Mouse (Mus musculus): Measurements from ENCODE around the gene Smad6.

- no peak for TF ChIP-seq CHD2 (IDR thresholded peaks at IDR 0.05; ENCODE audit: low read depth, low read length)
- no peak for TF ChIP-seq ZC3H11A (IDR thresholded peaks at IDR 0.05; ENCODE audit: borderline replicate concordance, low read depth, low read length)
Observed at GRCm38 (mm10) chr9:64016092-64016491, 5.8 kb downstream of the Smad6 start.

Measured in ES-E14 (cell line).